Mouse (Mus musculus): Measurements from ENCODE around the gene Itgb5.

DNA sequence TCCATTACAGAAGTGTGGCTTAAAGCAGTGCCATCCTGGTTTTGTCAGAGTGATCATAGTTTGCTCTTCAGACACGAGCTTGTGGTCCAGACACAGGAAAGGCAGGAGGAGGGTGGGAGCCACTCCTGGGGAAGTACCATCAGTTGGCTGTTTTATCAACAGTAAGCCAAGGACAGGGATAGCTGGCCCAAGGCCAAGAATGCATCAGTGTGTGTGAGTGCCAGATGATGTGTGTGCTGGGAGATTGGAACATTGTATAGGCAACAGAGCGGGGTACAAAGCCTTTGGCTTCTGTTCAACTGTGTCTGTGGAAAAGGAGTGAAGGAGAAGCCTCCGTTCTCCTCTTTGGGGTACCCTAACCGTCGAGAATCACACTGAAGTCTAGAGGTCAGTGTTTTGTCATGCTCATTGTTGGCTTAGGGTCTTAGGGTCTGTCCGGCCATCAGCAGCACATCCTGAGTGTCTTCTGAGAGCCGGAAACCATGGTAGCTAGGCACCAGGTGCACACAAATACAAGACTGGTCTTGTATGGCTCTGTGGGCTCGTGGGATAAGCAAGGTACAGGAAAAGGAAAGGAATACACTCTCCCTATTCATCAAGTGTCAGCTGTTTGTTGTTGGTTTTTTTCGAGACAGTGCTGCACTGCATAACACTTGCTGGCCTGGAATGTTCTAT, 99.5 kb downstream of the Itgb5 start:
- TF ChIP-seq CTCF (IDR thresholded peaks at IDR 0.05; ENCODE audit: insufficient read depth, low read length) (no peak), POLR2A (IDR thresholded peaks at IDR 0.05; ENCODE audit: borderline replicate concordance, extremely low read depth, low read depth, low read length) (no peak)

All from lung, adult 2 months (tissue).